In genomic region chr2:5824213-5824612, GRCm38 (mm10) we compare ENCODE assay signal across 13 mouse cellular contexts. TPM values are rescaled to one million over a fixed set of nuclear protein-coding genes. Genes with fewer than 3 reads are reported as not detected.
DNase-seq lines count a peak whose midpoint lies in the region; ATAC-seq and TF ChIP-seq lines count a peak whose summit lies in the region.
"Had no signal": no experiment of that assay in that cellular context is flagged by ENCODE, and none has a peak within 500 bp of the region (broad histone marks: within the 10 kb centered on the region; RNA-seq: fewer than 3 reads in every experiment).

No protein-coding gene starts in this region.

- H3K27ac ChIP-seq in kidney, embryonic 15.5 days, result no peak overlapping the region
- peak overlapping the region; percentile 75 for H3K27ac ChIP-seq in liver, postnatal 0 days (ENCODE audit: low read depth)
- H3K27ac ChIP-seq: embryonic facial prominence, embryonic 15.5 days had no signal

- peak; percentile 38 for TF ChIP-seq CTCF in E14TG2a.4 (conservative IDR thresholded peaks at IDR 0.05; ENCODE audit: low read length)
- peak; percentile 54 for TF ChIP-seq CTCF in liver, postnatal 0 days (IDR thresholded peaks at IDR 0.05; ENCODE audit: low read depth)

- no peak for TF ChIP-seq EP300 in liver, postnatal 0 days (IDR thresholded peaks at IDR 0.05; ENCODE audit: low read depth)

- peaks cover 65% of the 10 kb centered on the region for H3K36me3 ChIP-seq in kidney, embryonic 15.5 days
- peaks cover 63% of the 10 kb centered on the region for H3K36me3 ChIP-seq in E14TG2a.4 (ENCODE audit: insufficient read depth, low read length)
- peaks cover 17% of the 10 kb centered on the region for H3K36me3 ChIP-seq in liver, postnatal 0 days (replicated peaks; ENCODE audit: insufficient read depth, low read length)

- no peaks in the 10 kb centered on the region for H3K4me1 ChIP-seq in kidney, embryonic 15.5 days
- H3K4me1 ChIP-seq in E14TG2a.4 (replicated peaks; ENCODE audit: low read depth, low read length), result peaks cover 37% of the 10 kb centered on the region
- H3K4me1 ChIP-seq in liver, postnatal 0 days (ENCODE audit: insufficient read depth), result peaks cover 10% of the 10 kb centered on the region
- H3K4me1 ChIP-seq: embryonic facial prominence, embryonic 15.5 days had no signal

- ATAC-seq in kidney, embryonic 15.5 days (replicated peaks; ENCODE audit: low FRiP score), result no peak
- ATAC-seq in liver, postnatal 0 days, result no peak

- H3K27me3 ChIP-seq in kidney, embryonic 15.5 days, result no peaks in the 10 kb centered on the region
- no peaks in the 10 kb centered on the region for H3K27me3 ChIP-seq in E14TG2a.4 (ENCODE audit: insufficient read depth, low read length)
- H3K27me3 ChIP-seq in liver, postnatal 0 days (ENCODE audit: insufficient read depth, low read length), result no peaks in the 10 kb centered on the region
- H3K27me3 ChIP-seq: embryonic facial prominence, embryonic 15.5 days had no signal

- peak; percentile 6 for DNase-seq in adrenal gland, postnatal 10 days
- DNase-seq in adrenal gland, postnatal 36 days, result no peak
- DNase-seq in kidney, postnatal 14 days, result peak; percentile 9
- no peak for DNase-seq in liver, postnatal 0 days
- no peak for DNase-seq in thymus, adult 18-20 months
- DNase-seq in cerebellum, postnatal 36 days, result no peak
- DNase-seq: adrenal gland, adult 8-10 months; gastrocnemius, postnatal 10 days; kidney, adult 8-10 months; right cerebral cortex, postnatal 4 days had no signal

- no peak overlapping the region for H3K9ac ChIP-seq in kidney, embryonic 15.5 days
- no peak overlapping the region for H3K9ac ChIP-seq in liver, postnatal 0 days (replicated peaks)
- H3K9ac ChIP-seq: embryonic facial prominence, embryonic 15.5 days had no signal

- WGBS in kidney, embryonic 15.5 days, result 47% methylated on average over 1 of the region's 1 CpGs
- 17% methylated on average over 1 of the region's 1 CpGs for WGBS in liver, postnatal 0 days (ENCODE audit: insufficient replicate concordance)

- no peak overlapping the region for H3K4me3 ChIP-seq in kidney, embryonic 15.5 days (replicated peaks)
- no peak overlapping the region for H3K4me3 ChIP-seq in E14TG2a.4 (replicated peaks; ENCODE audit: low read length)
- H3K4me3 ChIP-seq in liver, postnatal 0 days (ENCODE audit: low read depth, low read length), result no peak overlapping the region
- H3K4me3 ChIP-seq: embryonic facial prominence, embryonic 15.5 days had no signal

- no peaks in the 10 kb centered on the region for H3K9me3 ChIP-seq in kidney, embryonic 15.5 days (replicated peaks)
- no peaks in the 10 kb centered on the region for H3K9me3 ChIP-seq in E14TG2a.4 (ENCODE audit: low read length)
- H3K9me3 ChIP-seq in liver, postnatal 0 days (ENCODE audit: low read length), result no peaks in the 10 kb centered on the region
- H3K9me3 ChIP-seq: embryonic facial prominence, embryonic 15.5 days had no signal

- no peak overlapping the region for H3K4me2 ChIP-seq in kidney, embryonic 15.5 days
- no peak overlapping the region for H3K4me2 ChIP-seq in liver, postnatal 0 days (ENCODE audit: low read depth, low read length)
- H3K4me2 ChIP-seq: embryonic facial prominence, embryonic 15.5 days had no signal

RNA-seq across cellular contexts. Expression of gene Nudt5, which starts 20.6 kb away (rescaled TPM):
- 10 to 100 TPM; 33.9 to 40.2 TPM for total RNA-seq in adrenal gland, postnatal 10 days (2021)
- 10 to 100 TPM; 45.0 to 49.3 TPM for total RNA-seq in adrenal gland, postnatal 36 days (2021)
- polyA plus RNA-seq in kidney, embryonic 15.5 days (2015; fragmentation: Nextera tagmentation; extraction: Ambion mirVana), result 77.5 and 82.9 TPM in 2 replicates
- polyA plus RNA-seq in liver, postnatal 0 days (2015; fragmentation: Nextera tagmentation; extraction: Ambion mirVana), result 23.8 and 25.7 TPM in 2 replicates

RNA-seq across cellular contexts. Expression of gene Cdc123, which starts 20.8 kb away (rescaled TPM):
- 100 to 1,000 TPM; 127 to 134 TPM for total RNA-seq in adrenal gland, postnatal 10 days (2021)
- 100 to 1,000 TPM; 133 to 138 TPM for total RNA-seq in adrenal gland, postnatal 36 days (2021)
- polyA plus RNA-seq in kidney, embryonic 15.5 days (2015; fragmentation: Nextera tagmentation; extraction: Ambion mirVana), result 304 and 323 TPM in 2 replicates
- 122 and 136 TPM in 2 replicates for polyA plus RNA-seq in liver, postnatal 0 days (2015; fragmentation: Nextera tagmentation; extraction: Ambion mirVana)

RNA-seq across cellular contexts. Expression of gene Gm13199, which starts 38.5 kb away (rescaled TPM):
- 1 to 10 TPM in 1 of 2 experiments, not detected in 1; 2.1 TPM for total RNA-seq in adrenal gland, postnatal 10 days (2021)
- under 1 TPM; 0.66 to 0.73 TPM for total RNA-seq in adrenal gland, postnatal 36 days (2021)
- 1.8 and 2.4 TPM in 2 replicates for polyA plus RNA-seq in kidney, embryonic 15.5 days (2015; fragmentation: Nextera tagmentation; extraction: Ambion mirVana)
- 0.21 and 0.52 TPM in 2 replicates for polyA plus RNA-seq in liver, postnatal 0 days (2015; fragmentation: Nextera tagmentation; extraction: Ambion mirVana)

Comparison
In these comparisons a context has a peak if more than half of its experiments do, and no peak if none do; other contexts are left out.
1. DNase-seq: peak in adrenal gland, postnatal 10 days (single experiment) and kidney, postnatal 14 days (single experiment); none in adrenal gland, postnatal 36 days (0 of 2), liver, postnatal 0 days (single experiment), thymus, adult 18-20 months (0 of 2) and cerebellum, postnatal 36 days (0 of 2).